Mouse (Mus musculus): ENCODE measurements around the gene Dis3l. TPM values are rescaled to one million over a fixed set of nuclear protein-coding genes. Genes with fewer than 3 reads are reported as not detected.

Dis3l gene
- polyA plus RNA-seq, 1 experiment from 2014 or later = 6.9 TPM

- no peak overlapping the region for H3K9ac ChIP-seq (ENCODE audit: low read length)
- 49% methylated on average over 8 of the region's 8 CpGs for whole genome bisulfite sequencing
- H3K4me2 ChIP-seq (replicated peaks; ENCODE audit: low read depth) = peak overlapping the region; percentile 71
- ATAC-seq (ENCODE audit: low FRiP score, low TSS enrichment) (no peak), DNase-seq (ENCODE audit: low spot score) (no peak)
- peak overlapping the region; percentile 100; the same call in 1 of the 2 replicates for H3K27ac ChIP-seq (replicated peaks)
- TF ChIP-seq EP300 (optimal IDR thresholded peaks at IDR 0.05) = no peak
- 0 out of 2 replicates have a peak, but pooled peaks have one; percentile 2 for TF ChIP-seq CTCF (IDR thresholded peaks at IDR 0.05; ENCODE audit: low read depth)
- H3K36me3 ChIP-seq (ENCODE audit: control insufficient read depth, insufficient read depth, low read length) = no peaks in the 10 kb centered on the region
- no peaks in the 10 kb centered on the region for H3K27me3 ChIP-seq (ENCODE audit: control insufficient read depth, insufficient read depth, low read length)
- H3K4me3 ChIP-seq (ENCODE audit: low read depth, low read length) = no peak overlapping the region
- H3K9me3 ChIP-seq (ENCODE audit: control insufficient read depth, low read length) = no peaks in the 10 kb centered on the region
- no peaks in the 10 kb centered on the region for H3K4me1 ChIP-seq (replicated peaks; ENCODE audit: control insufficient read depth, insufficient read depth)
Observed at GRCm38 (mm10) chr9:64339361-64339760, 1.7 kb downstream of the Dis3l start.

GRCm38 (mm10) chr9:64335825-64336224 is 5.3 kb downstream of the Dis3l start:
- Histone ChIP-seq H3K27me3 (ENCODE audit: control insufficient read depth, insufficient read depth, low read length) (no peaks in the 10 kb centered on the region), H3K4me1 (replicated peaks; ENCODE audit: control insufficient read depth, insufficient read depth) (no peaks in the 10 kb centered on the region), H3K9me3 (ENCODE audit: control insufficient read depth, low read length) (no peaks in the 10 kb centered on the region), H3K9ac (ENCODE audit: low read length) (no peak overlapping the region), H3K36me3 (ENCODE audit: control insufficient read depth, insufficient read depth, low read length) (no peaks in the 10 kb centered on the region), H3K4me3 (ENCODE audit: low read depth, low read length) (no peak overlapping the region), H3K27ac (replicated peaks) (no peak overlapping the region), H3K4me2 (replicated peaks; ENCODE audit: low read depth) (no peak overlapping the region)
- DNase-seq (ENCODE audit: low spot score) (no peak), ATAC-seq (ENCODE audit: low FRiP score, low TSS enrichment) (no peak)
- no peak for TF ChIP-seq EP300 (optimal IDR thresholded peaks at IDR 0.05)
- TF ChIP-seq CTCF (IDR thresholded peaks at IDR 0.05; ENCODE audit: low read depth) = no peak
- 93% methylated on average over 6 of the region's 6 CpGs for WGBS

- Histone ChIP-seq H3K27me3 (ENCODE audit: control insufficient read depth, insufficient read depth, low read length) (no peaks in the 10 kb centered on the region), H3K4me3 (ENCODE audit: low read depth, low read length) (no peak overlapping the region), H3K4me2 (replicated peaks; ENCODE audit: low read depth) (no peak overlapping the region), H3K9me3 (ENCODE audit: control insufficient read depth, low read length) (no peaks in the 10 kb centered on the region), H3K9ac (ENCODE audit: low read length) (no peak overlapping the region), H3K36me3 (ENCODE audit: control insufficient read depth, insufficient read depth, low read length) (peaks cover 16% of the 10 kb centered on the region; the same call in 1 of the 2 replicates), H3K27ac (replicated peaks) (no peak overlapping the region), H3K4me1 (replicated peaks; ENCODE audit: control insufficient read depth, insufficient read depth) (no peaks in the 10 kb centered on the region)
- WGBS = 87% methylated on average over 7 of the region's 7 CpGs
- ATAC-seq (ENCODE audit: low FRiP score, low TSS enrichment) (no peak), DNase-seq (ENCODE audit: low spot score) (no peak)
- TF ChIP-seq CTCF (IDR thresholded peaks at IDR 0.05; ENCODE audit: low read depth) (no peak), EP300 (optimal IDR thresholded peaks at IDR 0.05) (no peak)
Observed at GRCm38 (mm10) chr9:64323976-64324375, 17.1 kb downstream of the Dis3l start.

GRCm38 (mm10) chr9:64316986-64317385 is 24.1 kb downstream of the Dis3l start:
- no peak overlapping the region for H3K4me3 ChIP-seq (ENCODE audit: low read depth, low read length)
- ATAC-seq (ENCODE audit: low FRiP score, low TSS enrichment) (no peak), DNase-seq (ENCODE audit: low spot score) (no peak)
- no peak overlapping the region for H3K4me2 ChIP-seq (replicated peaks; ENCODE audit: low read depth)
- peaks cover 10% of the 10 kb centered on the region; the same call in 1 of the 2 replicates for H3K36me3 ChIP-seq (ENCODE audit: control insufficient read depth, insufficient read depth, low read length)
- TF ChIP-seq CTCF (IDR thresholded peaks at IDR 0.05; ENCODE audit: low read depth) (no peak), EP300 (optimal IDR thresholded peaks at IDR 0.05) (no peak)
- H3K27me3 ChIP-seq (ENCODE audit: control insufficient read depth, insufficient read depth, low read length) = no peaks in the 10 kb centered on the region
- H3K9ac ChIP-seq (ENCODE audit: low read length) = no peak overlapping the region
- H3K9me3 ChIP-seq (ENCODE audit: control insufficient read depth, low read length) = no peaks in the 10 kb centered on the region
- WGBS = 98% methylated on average over 5 of the region's 5 CpGs
- no peaks in the 10 kb centered on the region for H3K4me1 ChIP-seq (replicated peaks; ENCODE audit: control insufficient read depth, insufficient read depth)
- no peak overlapping the region for H3K27ac ChIP-seq (replicated peaks)

- no peaks in the 10 kb centered on the region for H3K27me3 ChIP-seq (ENCODE audit: control insufficient read depth, insufficient read depth, low read length)
- H3K4me2 ChIP-seq (replicated peaks; ENCODE audit: low read depth) = no peak overlapping the region
- no peak for TF ChIP-seq CTCF (IDR thresholded peaks at IDR 0.05; ENCODE audit: low read depth)
- no peak for TF ChIP-seq EP300 (optimal IDR thresholded peaks at IDR 0.05)
- 93% methylated on average over 6 of the region's 6 CpGs for WGBS
- no peak overlapping the region for H3K27ac ChIP-seq (replicated peaks)
- no peak for ATAC-seq (ENCODE audit: low FRiP score, low TSS enrichment)
- no peaks in the 10 kb centered on the region for H3K9me3 ChIP-seq (ENCODE audit: control insufficient read depth, low read length)
- H3K4me3 ChIP-seq (ENCODE audit: low read depth, low read length) = no peak overlapping the region
- H3K9ac ChIP-seq (ENCODE audit: low read length) = no peak overlapping the region; the same call in 1 of the 2 replicates
- no peaks in the 10 kb centered on the region for H3K4me1 ChIP-seq (replicated peaks; ENCODE audit: control insufficient read depth, insufficient read depth)
- DNase-seq (ENCODE audit: low spot score) = no peak
- H3K36me3 ChIP-seq (ENCODE audit: control insufficient read depth, insufficient read depth, low read length) = peaks cover 12% of the 10 kb centered on the region; the same call in 1 of the 2 replicates
Observed at GRCm38 (mm10) chr9:64314696-64315095, 26.4 kb downstream of the Dis3l start.

- ATAC-seq (ENCODE audit: low FRiP score, low TSS enrichment) (no peak), DNase-seq (ENCODE audit: low spot score) (no peak)
- H3K27me3 ChIP-seq (ENCODE audit: control insufficient read depth, insufficient read depth, low read length) = no peaks in the 10 kb centered on the region
- no peak overlapping the region for H3K4me2 ChIP-seq (replicated peaks; ENCODE audit: low read depth)
- H3K9me3 ChIP-seq (ENCODE audit: control insufficient read depth, low read length) = no peaks in the 10 kb centered on the region
- H3K36me3 ChIP-seq (ENCODE audit: control insufficient read depth, insufficient read depth, low read length) = peaks cover 15% of the 10 kb centered on the region
- no peaks in the 10 kb centered on the region for H3K4me1 ChIP-seq (replicated peaks; ENCODE audit: control insufficient read depth, insufficient read depth)
- no peak overlapping the region for H3K27ac ChIP-seq (replicated peaks)
- WGBS = 48% methylated on average over 1 of the region's 1 CpGs
- H3K4me3 ChIP-seq (ENCODE audit: low read depth, low read length) = no peak overlapping the region
- TF ChIP-seq EP300 (optimal IDR thresholded peaks at IDR 0.05) = no peak
- TF ChIP-seq CTCF (IDR thresholded peaks at IDR 0.05; ENCODE audit: low read depth) = peak; percentile 43
- H3K9ac ChIP-seq (ENCODE audit: low read length) = no peak overlapping the region
Observed at GRCm38 (mm10) chr9:64312128-64312527, 29.0 kb downstream of the Dis3l start.
